Comparison of ENCODE assay signal across 10 mouse cellular contexts in genomic region chr5:98410060-98410459, GRCm38 (mm10).
DNase-seq lines count a peak whose midpoint lies in the region; ATAC-seq lines count a peak whose summit lies in the region.
"Had no signal": no experiment of that assay in that cellular context is flagged by ENCODE, and none has a peak within 500 bp of the region (broad histone marks: within the 10 kb centered on the region; RNA-seq: fewer than 3 reads in every experiment).

No protein-coding gene starts in this region.

- no peaks in the 10 kb centered on the region for H3K9me3 ChIP-seq in forebrain, embryonic 14.5 days (replicated peaks; ENCODE audit: control insufficient read depth, low read length)
- no peaks in the 10 kb centered on the region for H3K9me3 ChIP-seq in forebrain, embryonic 13.5 days (replicated peaks)
- no peaks in the 10 kb centered on the region for H3K9me3 ChIP-seq in midbrain, embryonic 11.5 days (ENCODE audit: control insufficient read depth, low read length)
- H3K9me3 ChIP-seq in midbrain, embryonic 13.5 days, result no peaks in the 10 kb centered on the region
- no peaks in the 10 kb centered on the region for H3K9me3 ChIP-seq in hindbrain, embryonic 12.5 days (replicated peaks)
- H3K9me3 ChIP-seq: embryonic facial prominence, embryonic 15.5 days; lung, embryonic 15.5 days had no signal

- H3K4me1 ChIP-seq in forebrain, embryonic 14.5 days (ENCODE audit: control insufficient read depth, insufficient read depth, low read length), result no peaks in the 10 kb centered on the region
- H3K4me1 ChIP-seq in forebrain, embryonic 13.5 days, result no peaks in the 10 kb centered on the region
- H3K4me1 ChIP-seq in midbrain, embryonic 11.5 days (ENCODE audit: control insufficient read depth, insufficient read depth, low read length), result no peaks in the 10 kb centered on the region
- H3K4me1 ChIP-seq in midbrain, embryonic 13.5 days (replicated peaks), result no peaks in the 10 kb centered on the region
- H3K4me1 ChIP-seq in hindbrain, embryonic 12.5 days, result no peaks in the 10 kb centered on the region
- H3K4me1 ChIP-seq: embryonic facial prominence, embryonic 15.5 days; lung, embryonic 15.5 days had no signal

- no peak overlapping the region for H3K4me2 ChIP-seq in forebrain, embryonic 14.5 days (ENCODE audit: low read length)
- H3K4me2 ChIP-seq in forebrain, embryonic 13.5 days, result no peak overlapping the region
- H3K4me2 ChIP-seq in midbrain, embryonic 11.5 days, result no peak overlapping the region
- no peak overlapping the region for H3K4me2 ChIP-seq in midbrain, embryonic 13.5 days (replicated peaks)
- no peak overlapping the region for H3K4me2 ChIP-seq in hindbrain, embryonic 12.5 days (replicated peaks)
- H3K4me2 ChIP-seq: embryonic facial prominence, embryonic 15.5 days; lung, embryonic 15.5 days had no signal

- no peaks in the 10 kb centered on the region for H3K27me3 ChIP-seq in forebrain, embryonic 14.5 days (replicated peaks; ENCODE audit: control insufficient read depth, insufficient read depth, low read length)
- no peaks in the 10 kb centered on the region for H3K27me3 ChIP-seq in forebrain, embryonic 13.5 days
- H3K27me3 ChIP-seq in midbrain, embryonic 11.5 days (ENCODE audit: control insufficient read depth, insufficient read depth, low read length), result no peaks in the 10 kb centered on the region
- no peaks in the 10 kb centered on the region for H3K27me3 ChIP-seq in midbrain, embryonic 13.5 days
- no peaks in the 10 kb centered on the region for H3K27me3 ChIP-seq in hindbrain, embryonic 12.5 days
- H3K27me3 ChIP-seq: embryonic facial prominence, embryonic 15.5 days; lung, embryonic 15.5 days had no signal

- H3K27ac ChIP-seq in forebrain, embryonic 14.5 days (ENCODE audit: low read depth, low read length), result no peak overlapping the region
- no peak overlapping the region for H3K27ac ChIP-seq in forebrain, embryonic 13.5 days
- no peak overlapping the region for H3K27ac ChIP-seq in midbrain, embryonic 11.5 days (ENCODE audit: low read depth, low read length)
- no peak overlapping the region for H3K27ac ChIP-seq in midbrain, embryonic 13.5 days
- H3K27ac ChIP-seq in hindbrain, embryonic 12.5 days, result no peak overlapping the region
- H3K27ac ChIP-seq: embryonic facial prominence, embryonic 15.5 days; lung, embryonic 15.5 days had no signal

- DNase-seq in forebrain, embryonic 14.5 days (ENCODE audit: low spot score), result peak; percentile 13
- peak; percentile 92 for DNase-seq in midbrain, embryonic 11.5 days (ENCODE audit: low spot score, missing footprints)
- peak; percentile 29 for DNase-seq in adrenal gland, adult 2 months
- peak; percentile 64 for DNase-seq in lung, postnatal 36 days
- DNase-seq in right cerebral cortex, postnatal 14 days, result no peak

- WGBS in forebrain, embryonic 14.5 days, result 72% methylated on average over 2 of the region's 2 CpGs
- WGBS in forebrain, embryonic 13.5 days, result 78% methylated on average over 2 of the region's 2 CpGs
- 81% methylated on average over 2 of the region's 2 CpGs for WGBS in midbrain, embryonic 11.5 days
- WGBS in midbrain, embryonic 13.5 days, result 79% methylated on average over 2 of the region's 2 CpGs
- WGBS in hindbrain, embryonic 12.5 days, result 77% methylated on average over 2 of the region's 2 CpGs

- no peak overlapping the region for H3K4me3 ChIP-seq in forebrain, embryonic 14.5 days (ENCODE audit: low read depth, low read length)
- no peak overlapping the region for H3K4me3 ChIP-seq in forebrain, embryonic 13.5 days
- H3K4me3 ChIP-seq in midbrain, embryonic 11.5 days (ENCODE audit: low read depth, low read length), result no peak overlapping the region
- no peak overlapping the region for H3K4me3 ChIP-seq in midbrain, embryonic 13.5 days (replicated peaks)
- H3K4me3 ChIP-seq in hindbrain, embryonic 12.5 days, result no peak overlapping the region
- H3K4me3 ChIP-seq: embryonic facial prominence, embryonic 15.5 days; lung, embryonic 15.5 days had no signal

- ATAC-seq in forebrain, embryonic 14.5 days, result no peak
- no peak for ATAC-seq in forebrain, embryonic 13.5 days
- no peak for ATAC-seq in midbrain, embryonic 11.5 days (ENCODE audit: low FRiP score)
- ATAC-seq in midbrain, embryonic 13.5 days, result no peak
- no peak for ATAC-seq in hindbrain, embryonic 12.5 days (ENCODE audit: low FRiP score)

- no peak overlapping the region for H3K9ac ChIP-seq in forebrain, embryonic 14.5 days (ENCODE audit: low read length)
- H3K9ac ChIP-seq in forebrain, embryonic 13.5 days, result no peak overlapping the region
- H3K9ac ChIP-seq in midbrain, embryonic 11.5 days (ENCODE audit: low read length), result no peak overlapping the region
- H3K9ac ChIP-seq in midbrain, embryonic 13.5 days (replicated peaks), result no peak overlapping the region
- H3K9ac ChIP-seq in hindbrain, embryonic 12.5 days, result no peak overlapping the region
- H3K9ac ChIP-seq: embryonic facial prominence, embryonic 15.5 days; lung, embryonic 15.5 days had no signal

- no peaks in the 10 kb centered on the region for H3K36me3 ChIP-seq in forebrain, embryonic 14.5 days (ENCODE audit: control insufficient read depth, insufficient read depth, low read length)
- no peaks in the 10 kb centered on the region for H3K36me3 ChIP-seq in forebrain, embryonic 13.5 days (ENCODE audit: poor library complexity, severe bottlenecking)
- H3K36me3 ChIP-seq in midbrain, embryonic 11.5 days (ENCODE audit: control insufficient read depth, insufficient read depth, low read length), result no peaks in the 10 kb centered on the region
- no peaks in the 10 kb centered on the region for H3K36me3 ChIP-seq in midbrain, embryonic 13.5 days
- H3K36me3 ChIP-seq in hindbrain, embryonic 12.5 days, result no peaks in the 10 kb centered on the region
- H3K36me3 ChIP-seq: embryonic facial prominence, embryonic 15.5 days; lung, embryonic 15.5 days had no signal
